Mouse (Mus musculus): ENCODE data around the gene Dmbt1.

- no peak for TF ChIP-seq CTCF (IDR thresholded peaks at IDR 0.05; ENCODE audit: insufficient read depth, low read depth, low read length)
- no peak for TF ChIP-seq POLR2A (IDR thresholded peaks at IDR 0.05; ENCODE audit: insufficient read depth, low read depth, low read length)
Observed at GRCm38 (mm10) chr7:130984294-130984693, 47.6 kb upstream of the Dmbt1 start.
